Mouse (Mus musculus): Measurements from ENCODE around the gene Cep78.

- TF ChIP-seq CTCF (IDR thresholded peaks at IDR 0.05) (no peak), POLR2A (IDR thresholded peaks at IDR 0.05; ENCODE audit: insufficient read depth, low read depth, low read length) (no peak), EP300 (IDR thresholded peaks at IDR 0.05; ENCODE audit: insufficient read depth, low read depth, low read length) (no peak)
Observed at GRCm38 (mm10) chr19:15911441-15911840, 73.3 kb downstream of the Cep78 start.

Data from heart, adult 2 months (tissue).